Mouse (Mus musculus) bone marrow, adult 2 months (tissue): ENCODE measurements around the gene Ccdc180. TPM values are rescaled to one million over a fixed set of nuclear protein-coding genes. Genes with fewer than 3 reads are reported as not detected.

Experiments
- H3K27ac ChIP-seq: fragments of 200-500 bp; 2 replicates; pipeline ENCODE4 v1.5.1; 2012; ENCODE audit warnings: low read depth, mild to moderate bottlenecking, control low read depth, inconsistent platforms, low read length; ENCODE audit not compliant: control insufficient read depth, poor library complexity, insufficient read depth
- H3K4me1 ChIP-seq: fragments of 200-500 bp; 2 replicates; pipeline ENCODE4 v1.6.1; 2011; ENCODE audit warnings: low read length; ENCODE audit not compliant: control insufficient read depth, insufficient read depth
- H3K4me3 ChIP-seq: fragments of 200-500 bp; replicated peaks from 2 replicates; pipeline ENCODE3; 2011; ENCODE audit warnings: mild to moderate bottlenecking, low read depth, low read length, control low read depth; ENCODE audit not compliant: control insufficient read depth
- CTCF ChIP-seq: fragments of 200-500 bp; IDR thresholded peaks from 2 replicates; pipeline ENCODE4 v1.5.1; 2011; ENCODE audit warnings: low read length, control low read depth; ENCODE audit not compliant: control insufficient read depth, insufficient read depth
- POLR2A ChIP-seq: fragments of 200-500 bp; IDR thresholded peaks from 2 replicates; pipeline ENCODE4 v1.6.1; 2011; ENCODE audit warnings: low read depth, mild to moderate bottlenecking, control low read depth, low read length, borderline replicate concordance; ENCODE audit not compliant: control insufficient read depth
- WGBS: fragments of 180-500 bp; shearing (Covaris S2); methylation state at CpG from one replicate; pipeline ENCODE4 v1.1.7; 2018; 5-methylcytosine and 5-hydroxymethylcytosine counted together
- polyA plus RNA-seq: library from polyadenylated mRNA; stranded (reverse); fragments of >200 nt; gene quantifications from 2 replicates; pipeline ENCODE4 v1.2.4, GENCODE M21; 2011; ENCODE audit warnings: low replicate concordance; ENCODE audit not compliant: missing spikeins, insufficient read depth, insufficient read length

Ccdc180 gene
- polyA plus RNA-seq: 1.0 and 1.4 TPM in 2 replicates

- peak within 1 kb of the TSS; percentile 39 for H3K27ac ChIP-seq
- H3K4me3 ChIP-seq: no peak within 1 kb of the TSS
- WGBS: 13% methylated on average over 19 of the region's 19 CpGs
- no peaks in the 10 kb centered on the region for H3K4me1 ChIP-seq
- no peak for TF ChIP-seq CTCF
- 0 out of 2 replicates have a peak, but pooled peaks have one; percentile 7 for TF ChIP-seq POLR2A
Measured at GRCm38 (mm10) chr4:45890066-45890761, at the start of gene Ccdc180. Ccdc180 (plus strand) TSS chr4:45890303.

GRCm38 (mm10) chr4:45844355-45844754, 45.7 kb upstream of the Ccdc180 start:
- Histone ChIP-seq H3K4me3 (no peak overlapping the region), H3K27ac (no peak overlapping the region; the same call in 1 of the 2 replicates), H3K4me1 (no peaks in the 10 kb centered on the region)
- TF ChIP-seq CTCF (peak; percentile 41; the same call in 1 of the 2 replicates), POLR2A (no peak)
- 43% methylated on average over 14 of the region's 14 CpGs for WGBS

- no peaks in the 10 kb centered on the region for H3K4me1 ChIP-seq
- no peak for TF ChIP-seq CTCF
- no peak for TF ChIP-seq POLR2A
- WGBS: 76% methylated on average over 2 of the region's 2 CpGs
Measured at GRCm38 (mm10) chr4:45846263-45846662, 43.8 kb upstream of the Ccdc180 start.

GRCm38 (mm10) chr4:45848109-45848824, 41.8 kb upstream of the Ccdc180 start, which contains the start of gene Stra6l:
Stra6l (plus strand) TSS chr4:45848664.
- no peak within 1 kb of the TSS for H3K4me3 ChIP-seq
- WGBS: 25% methylated on average over 10 of the region's 10 CpGs
- no peak for TF ChIP-seq CTCF
- TF ChIP-seq POLR2A: no peak
- H3K4me1 ChIP-seq: no peaks in the 10 kb centered on the region
- no peak within 1 kb of the TSS for H3K27ac ChIP-seq

More at GRCm38 (mm10) chr4:45846263-45846662, 43.8 kb upstream of the Ccdc180 start:
- Histone ChIP-seq H3K27ac (no peak overlapping the region), H3K4me3 (no peak overlapping the region)

- Histone ChIP-seq H3K27ac (no peak overlapping the region), H3K4me3 (no peak overlapping the region), H3K4me1 (no peaks in the 10 kb centered on the region)
- no peak for TF ChIP-seq POLR2A
- no peak for TF ChIP-seq CTCF
- 37% methylated on average over 10 of the region's 10 CpGs for WGBS
Measured at GRCm38 (mm10) chr4:45848825-45849156, 41.3 kb upstream of the Ccdc180 start.

- Histone ChIP-seq H3K4me3 (no peak overlapping the region), H3K27ac (no peak overlapping the region), H3K4me1 (no peaks in the 10 kb centered on the region)
- TF ChIP-seq CTCF: no peak
- TF ChIP-seq POLR2A: no peak
- WGBS: 39% methylated on average over 1 of the region's 1 CpGs
Measured at GRCm38 (mm10) chr4:45849419-45849818, 40.7 kb upstream of the Ccdc180 start.

GRCm38 (mm10) chr4:45851640-45852051, 38.5 kb upstream of the Ccdc180 start:
- no peak overlapping the region for H3K4me3 ChIP-seq
- no peak for TF ChIP-seq POLR2A
- no peak for TF ChIP-seq CTCF
- no peaks in the 10 kb centered on the region for H3K4me1 ChIP-seq
- no peak overlapping the region for H3K27ac ChIP-seq
- 51% methylated on average over 3 of the region's 3 CpGs for WGBS

- H3K4me1 ChIP-seq: no peaks in the 10 kb centered on the region
- no peak overlapping the region for H3K4me3 ChIP-seq
- H3K27ac ChIP-seq: no peak overlapping the region
- 85% methylated on average over 15 of the region's 15 CpGs for WGBS
- TF ChIP-seq CTCF: no peak
- no peak for TF ChIP-seq POLR2A
Measured at GRCm38 (mm10) chr4:45853496-45854246, 36.4 kb upstream of the Ccdc180 start.
